Mouse (Mus musculus): ENCODE measurements around the gene Cx3cl1. TPM values are rescaled to one million over a fixed set of nuclear protein-coding genes. Genes with fewer than 3 reads are reported as not detected.

Gene Cx3cl1
- total and polyA plus RNA-seq, 3 experiments: 0.38 TPM; not detected in 2

GRCm38 (mm10) chr8:94801293-94802095 lies 29.7 kb downstream of the Cx3cl1 start:
- Histone ChIP-seq H3K36me3 (replicated peaks) (no peaks in the 10 kb centered on the region), H3K27me3 (ENCODE audit: insufficient read depth, low read length) (peaks cover 4% of the 10 kb centered on the region; the same call in 1 of the 2 replicates), H3K9me3 (replicated peaks) (no peaks in the 10 kb centered on the region), H3K4me1 (ENCODE audit: insufficient read depth, low read depth, low read length) (peaks cover 13% of the 10 kb centered on the region), H3K4me3 (ENCODE audit: low read depth, low read length) (no peak overlapping the region)
- ATAC-seq (ENCODE audit: extremely low read depth, insufficient number of reproducible peaks, low FRiP score, poor library complexity, severe bottlenecking) (no peak), DNase-seq (ENCODE audit: low spot score) (no peak)
- no peak for TF ChIP-seq GATA2 (IDR thresholded peaks at IDR 0.05; ENCODE audit: borderline replicate concordance, low read depth, low read length)

GRCm38 (mm10) chr8:94802375-94802774 lies 30.6 kb downstream of the Cx3cl1 start:
- TF ChIP-seq POLR2AphosphoS5 (IDR thresholded peaks at IDR 0.05; ENCODE audit: insufficient replicate concordance, low read depth, low read length) (no peak), TAL1 (conservative IDR thresholded peaks at IDR 0.05; ENCODE audit: low read depth, low read length) (no peak), GATA1 (IDR thresholded peaks at IDR 0.05; ENCODE audit: borderline replicate concordance, low read length) (no peak), CTCF (IDR thresholded peaks at IDR 0.05; ENCODE audit: low read depth, low read length) (no peak), GATA2 (IDR thresholded peaks at IDR 0.05; ENCODE audit: borderline replicate concordance, low read depth, low read length) (no peak)
- H3K9me3 ChIP-seq (replicated peaks): no peaks in the 10 kb centered on the region
- no peak for DNase-seq (ENCODE audit: low spot score)
- peak; percentile 16; the same call in 1 of the 2 replicates for ATAC-seq (ENCODE audit: extremely low read depth, insufficient number of reproducible peaks, low FRiP score, poor library complexity, severe bottlenecking)
- peaks cover 6% of the 10 kb centered on the region for H3K27me3 ChIP-seq (ENCODE audit: insufficient read depth, low read length)
- H3K4me1 ChIP-seq (ENCODE audit: insufficient read depth, low read depth, low read length): peaks cover 13% of the 10 kb centered on the region
- H3K36me3 ChIP-seq (replicated peaks): no peaks in the 10 kb centered on the region
- no peak overlapping the region for H3K4me3 ChIP-seq (ENCODE audit: low read depth, low read length)

GRCm38 (mm10) chr8:94803551-94803950 lies 31.7 kb downstream of the Cx3cl1 start:
- Histone ChIP-seq H3K36me3 (replicated peaks) (no peaks in the 10 kb centered on the region), H3K27me3 (ENCODE audit: insufficient read depth, low read length) (peaks cover 13% of the 10 kb centered on the region), H3K4me1 (ENCODE audit: insufficient read depth, low read depth, low read length) (peaks cover 13% of the 10 kb centered on the region), H3K4me3 (ENCODE audit: low read depth, low read length) (no peak overlapping the region), H3K9me3 (replicated peaks) (no peaks in the 10 kb centered on the region)
- ATAC-seq (ENCODE audit: extremely low read depth, insufficient number of reproducible peaks, low FRiP score, poor library complexity, severe bottlenecking) (no peak), DNase-seq (ENCODE audit: low spot score) (no peak)
- TF ChIP-seq TAL1 (conservative IDR thresholded peaks at IDR 0.05; ENCODE audit: low read depth, low read length): no peak
- no peak for TF ChIP-seq POLR2AphosphoS5 (IDR thresholded peaks at IDR 0.05; ENCODE audit: insufficient replicate concordance, low read depth, low read length)
- no peak for TF ChIP-seq GATA1 (IDR thresholded peaks at IDR 0.05; ENCODE audit: borderline replicate concordance, low read length)
- TF ChIP-seq CTCF (IDR thresholded peaks at IDR 0.05; ENCODE audit: low read depth, low read length): no peak
- no peak for TF ChIP-seq GATA2 (IDR thresholded peaks at IDR 0.05; ENCODE audit: borderline replicate concordance, low read depth, low read length)

DNA sequence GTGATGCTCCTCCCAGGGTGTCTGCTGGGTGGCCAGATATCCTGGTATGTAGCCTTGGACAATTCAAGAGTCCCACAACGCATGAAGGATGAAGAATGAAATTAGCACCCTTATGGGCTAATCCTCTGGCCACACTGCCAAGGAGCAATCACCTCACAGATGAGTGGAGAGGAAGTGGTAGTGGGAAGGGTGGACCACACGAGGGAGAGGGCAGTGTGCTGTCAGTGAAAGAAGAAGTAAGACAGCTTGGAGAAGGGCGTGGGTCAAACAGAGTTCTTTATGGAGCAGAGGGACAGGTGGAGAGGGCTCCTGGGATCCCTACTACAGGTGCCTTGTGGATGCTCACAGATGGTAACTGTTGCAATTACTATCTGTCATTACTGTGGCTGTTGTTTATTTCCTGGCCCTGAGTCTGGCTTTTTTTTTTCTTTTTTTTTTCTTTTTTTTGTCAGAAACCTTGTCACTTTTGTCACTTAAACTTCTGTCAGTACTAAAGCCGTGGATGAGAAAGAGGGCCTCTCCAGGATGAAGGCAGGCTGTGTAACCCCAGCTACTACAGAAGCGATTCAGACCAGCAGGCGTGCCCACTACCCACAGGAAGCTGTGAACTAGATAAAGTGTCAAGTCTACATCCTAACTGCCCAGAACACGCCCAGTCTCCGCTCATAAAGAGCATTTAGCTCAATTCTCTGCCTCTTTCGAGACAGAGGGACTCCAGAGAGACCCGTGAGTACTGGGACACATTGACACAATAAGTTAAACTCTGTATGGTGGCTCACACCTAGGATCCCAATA lies 32.9 kb downstream of the Cx3cl1 start:
- no peaks in the 10 kb centered on the region for H3K36me3 ChIP-seq (replicated peaks)
- H3K27me3 ChIP-seq (ENCODE audit: insufficient read depth, low read length): peaks cover 13% of the 10 kb centered on the region
- TF ChIP-seq GATA2 (IDR thresholded peaks at IDR 0.05; ENCODE audit: borderline replicate concordance, low read depth, low read length) (no peak), CTCF (IDR thresholded peaks at IDR 0.05; ENCODE audit: low read depth, low read length) (no peak)
- H3K9me3 ChIP-seq (replicated peaks): no peaks in the 10 kb centered on the region
- no peak overlapping the region for H3K4me3 ChIP-seq (ENCODE audit: low read depth, low read length)
- DNase-seq (ENCODE audit: low spot score): no peak
- no peak for ATAC-seq (ENCODE audit: extremely low read depth, insufficient number of reproducible peaks, low FRiP score, poor library complexity, severe bottlenecking)
- H3K4me1 ChIP-seq (ENCODE audit: insufficient read depth, low read depth, low read length): peaks cover 13% of the 10 kb centered on the region

- H3K4me1 ChIP-seq (ENCODE audit: insufficient read depth, low read depth, low read length): peaks cover 8% of the 10 kb centered on the region
- no peak overlapping the region for H3K4me3 ChIP-seq (ENCODE audit: low read depth, low read length)
- no peaks in the 10 kb centered on the region for H3K36me3 ChIP-seq (replicated peaks)
- no peaks in the 10 kb centered on the region for H3K9me3 ChIP-seq (replicated peaks)
- H3K27me3 ChIP-seq (ENCODE audit: insufficient read depth, low read length): peaks cover 13% of the 10 kb centered on the region
- DNase-seq (ENCODE audit: low spot score) (no peak), ATAC-seq (ENCODE audit: extremely low read depth, insufficient number of reproducible peaks, low FRiP score, poor library complexity, severe bottlenecking) (no peak)
- TF ChIP-seq CTCF (IDR thresholded peaks at IDR 0.05; ENCODE audit: low read depth, low read length): no peak
- no peak for TF ChIP-seq GATA1 (IDR thresholded peaks at IDR 0.05; ENCODE audit: borderline replicate concordance, low read length)
- no peak for TF ChIP-seq POLR2AphosphoS5 (IDR thresholded peaks at IDR 0.05; ENCODE audit: insufficient replicate concordance, low read depth, low read length)
- TF ChIP-seq TAL1 (conservative IDR thresholded peaks at IDR 0.05; ENCODE audit: low read depth, low read length): no peak
- no peak for TF ChIP-seq GATA2 (IDR thresholded peaks at IDR 0.05; ENCODE audit: borderline replicate concordance, low read depth, low read length)
Observed at GRCm38 (mm10) chr8:94805811-94806210, 34.0 kb downstream of the Cx3cl1 start.

GRCm38 (mm10) chr8:94807506-94807905 lies 35.7 kb downstream of the Cx3cl1 start:
- H3K4me3 ChIP-seq (ENCODE audit: low read depth, low read length): no peak overlapping the region
- H3K36me3 ChIP-seq (replicated peaks): no peaks in the 10 kb centered on the region
- peaks cover 3% of the 10 kb centered on the region for H3K4me1 ChIP-seq (ENCODE audit: insufficient read depth, low read depth, low read length)
- no peak for TF ChIP-seq GATA2 (IDR thresholded peaks at IDR 0.05; ENCODE audit: borderline replicate concordance, low read depth, low read length)
- TF ChIP-seq TAL1 (conservative IDR thresholded peaks at IDR 0.05; ENCODE audit: low read depth, low read length): no peak
- no peak for TF ChIP-seq GATA1 (IDR thresholded peaks at IDR 0.05; ENCODE audit: borderline replicate concordance, low read length)
- TF ChIP-seq CTCF (IDR thresholded peaks at IDR 0.05; ENCODE audit: low read depth, low read length): no peak
- TF ChIP-seq POLR2AphosphoS5 (IDR thresholded peaks at IDR 0.05; ENCODE audit: insufficient replicate concordance, low read depth, low read length): no peak
- DNase-seq (ENCODE audit: low spot score) (no peak), ATAC-seq (ENCODE audit: extremely low read depth, insufficient number of reproducible peaks, low FRiP score, poor library complexity, severe bottlenecking) (no peak)
- no peaks in the 10 kb centered on the region for H3K9me3 ChIP-seq (replicated peaks)
- H3K27me3 ChIP-seq (ENCODE audit: insufficient read depth, low read length): peaks cover 11% of the 10 kb centered on the region
